Mouse (Mus musculus): Measurements from ENCODE around the gene Dcst2.
A peak's percentile ranks its signal among the peaks of the same experiment; 100 is the strongest.

Dcst2 gene

DNA sequence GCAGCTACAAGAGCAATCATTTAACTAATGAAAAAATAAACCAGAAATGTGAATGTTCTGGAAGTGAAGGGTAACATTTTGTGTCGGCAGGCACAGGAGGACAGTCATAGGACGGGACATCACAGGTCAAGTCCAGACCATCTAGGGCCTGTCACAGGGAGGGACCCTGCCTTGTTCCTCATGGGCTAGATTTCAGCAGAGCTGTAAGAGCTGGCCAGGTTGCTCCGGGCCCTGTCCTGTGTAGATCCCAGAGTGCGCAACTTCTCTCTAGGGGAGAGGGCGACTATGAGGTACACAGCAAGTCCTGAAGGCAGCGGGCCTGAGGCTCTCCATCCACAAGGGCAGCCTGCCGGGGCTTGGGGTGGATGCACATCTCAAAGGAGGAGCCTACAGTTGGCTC, at the start of gene Dcst2:
Gene Dcst2, plus strand, starts transcription at position 301 of the 400 bp plus-strand sequence.
- no peak for DNase-seq (ENCODE audit: low spot score)

- no peak for DNase-seq (ENCODE audit: low spot score)
Measured at GRCm38 (mm10) chr3:89314340-89314739, 47.4 kb upstream of the Dcst2 start.

- DNase-seq (ENCODE audit: low spot score), result no peak
Measured at GRCm38 (mm10) chr3:89314791-89315190, 47.0 kb upstream of the Dcst2 start.

DNA sequence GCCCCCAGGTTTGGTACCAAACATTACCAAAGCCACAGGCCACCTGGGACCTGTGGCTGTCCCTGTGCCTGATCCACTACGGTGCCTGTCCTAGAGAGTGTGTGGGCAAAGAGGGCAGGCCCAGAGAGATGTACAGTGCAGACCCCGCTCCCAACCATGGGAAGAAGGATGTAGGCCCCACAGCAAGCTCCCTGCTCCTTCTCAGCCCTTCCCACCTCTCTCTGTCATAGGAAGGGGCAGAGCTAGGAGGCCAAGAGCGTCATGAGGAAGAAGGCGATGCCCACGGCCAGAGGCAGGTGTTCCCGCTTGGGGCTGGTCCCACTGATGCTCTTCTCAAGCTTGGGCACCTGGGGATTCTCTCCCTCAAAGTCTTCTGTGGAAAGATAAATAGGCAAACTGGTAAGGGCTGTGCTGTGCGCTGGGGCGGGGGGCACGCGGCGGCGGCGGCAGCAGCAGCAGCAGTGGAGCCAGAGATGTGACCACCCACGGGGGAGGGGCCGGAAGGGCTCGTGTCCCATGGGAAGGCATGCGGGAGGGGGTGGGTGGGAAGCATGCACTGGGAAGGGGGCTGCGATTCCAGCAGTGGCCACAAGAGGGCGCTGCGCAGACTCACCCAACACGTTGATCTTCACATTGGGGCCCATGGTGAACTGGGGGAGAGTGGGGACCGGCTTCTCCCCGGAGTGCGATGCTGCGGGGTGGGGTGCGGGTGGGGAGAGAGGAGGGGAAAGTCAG, 46.4 kb upstream of the Dcst2 start:
- DNase-seq (ENCODE audit: low spot score), result peak; percentile 83

- no peak for DNase-seq (ENCODE audit: low spot score)
Measured at GRCm38 (mm10) chr3:89315930-89316831, 45.6 kb upstream of the Dcst2 start.

DNA sequence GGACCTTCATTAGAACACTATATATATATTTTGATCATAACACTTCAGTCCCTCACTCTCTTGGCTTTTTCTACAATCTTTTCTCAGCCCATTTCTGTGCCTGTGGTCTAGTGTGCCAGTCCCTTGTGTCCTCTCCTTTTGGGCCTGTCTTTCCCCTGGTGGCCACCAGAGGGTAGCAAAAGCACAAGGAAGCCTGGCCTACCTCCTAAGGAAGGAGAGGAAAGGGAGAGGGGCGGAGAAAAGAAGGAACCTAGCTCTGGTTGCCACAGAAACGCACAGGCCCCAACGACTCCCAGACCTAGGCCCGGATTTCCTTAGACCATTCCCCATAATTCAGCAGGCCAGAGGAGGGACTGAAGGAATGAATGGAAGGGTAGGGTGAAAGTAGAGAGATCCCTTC, 44.9 kb upstream of the Dcst2 start:
- peak; percentile 85 for DNase-seq (ENCODE audit: low spot score)

DNA sequence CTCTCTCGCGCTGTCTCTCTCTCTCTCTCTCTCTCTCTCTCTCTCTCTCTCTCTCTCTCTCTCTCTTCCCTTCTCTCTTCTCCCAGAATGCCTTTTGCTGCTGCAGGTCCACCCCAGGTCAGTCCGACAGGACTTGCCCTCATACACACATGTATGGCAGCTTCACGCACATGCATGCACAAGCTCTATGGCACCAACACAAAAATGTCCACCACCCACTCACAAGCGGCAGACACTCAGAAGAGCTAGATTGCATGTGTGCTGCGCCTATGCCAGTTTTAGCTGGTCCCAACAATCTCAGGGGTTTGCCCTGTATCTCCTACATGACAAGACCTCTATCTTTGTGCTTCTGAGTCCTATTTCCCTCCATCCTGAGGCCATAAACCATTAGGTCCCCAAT, 44.5 kb upstream of the Dcst2 start:
- DNase-seq (ENCODE audit: low spot score), result no peak

DNA sequence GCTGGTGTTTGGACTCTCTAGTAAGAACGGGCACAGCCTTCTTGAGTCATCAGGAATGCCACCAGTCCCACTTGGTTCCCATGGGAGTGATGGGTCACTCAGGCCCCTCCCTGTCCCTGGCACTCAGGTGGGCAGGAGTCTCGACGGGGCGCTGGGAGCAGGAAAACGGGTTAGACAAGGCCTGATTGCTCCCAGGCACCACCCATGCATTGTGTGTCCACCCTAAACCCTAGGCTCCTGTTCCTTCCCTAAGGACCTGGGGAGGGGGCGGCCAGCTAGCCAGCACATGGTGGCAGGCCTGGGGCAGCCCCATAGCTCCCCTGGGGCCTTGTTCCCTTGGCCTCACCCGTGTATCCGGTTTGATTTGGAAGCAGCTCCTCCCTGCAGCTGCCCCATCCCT, 43.5 kb upstream of the Dcst2 start:
- DNase-seq (ENCODE audit: low spot score), result no peak

DNA sequence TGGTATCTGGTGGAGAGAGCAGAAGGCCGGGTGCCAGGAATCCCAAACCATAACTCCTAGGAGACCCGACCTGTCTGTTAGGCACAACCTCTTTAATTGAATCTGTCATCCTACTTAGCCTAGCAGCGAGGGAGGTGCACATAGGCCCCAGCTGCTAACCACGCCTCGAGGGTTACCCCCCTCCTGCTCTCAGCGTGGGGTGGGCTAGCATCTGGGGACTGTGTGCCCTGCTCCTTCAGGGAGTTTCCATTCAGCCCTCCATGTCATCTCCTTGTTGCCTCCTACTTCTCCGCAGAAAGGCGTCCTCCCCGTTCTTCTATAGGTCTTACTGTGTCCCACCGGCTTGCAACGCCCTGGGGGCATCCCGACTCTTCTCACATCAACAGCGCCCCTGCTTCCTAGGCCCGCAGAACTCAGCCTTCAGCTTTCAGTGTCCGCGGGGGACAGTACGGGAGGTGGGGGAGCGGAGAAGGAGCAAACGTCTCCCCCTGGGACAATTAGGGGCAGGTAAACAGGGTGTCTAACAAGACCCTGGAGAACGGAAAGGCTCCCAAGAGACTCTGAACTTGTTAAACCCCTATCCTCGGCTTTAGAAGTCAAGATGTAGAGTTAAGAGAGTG, 42.7 kb upstream of the Dcst2 start:
- DNase-seq (ENCODE audit: low spot score), result no peak

GRCm38 (mm10) chr3:89319591-89320350, 42.0 kb upstream of the Dcst2 start:
- DNase-seq (ENCODE audit: low spot score), result no peak

GRCm38 (mm10) chr3:89320581-89321182, 41.1 kb upstream of the Dcst2 start:
- DNase-seq (ENCODE audit: low spot score), result no peak

- DNase-seq (ENCODE audit: low spot score), result no peak
Measured at GRCm38 (mm10) chr3:89321183-89322130, 40.3 kb upstream of the Dcst2 start.

DNA sequence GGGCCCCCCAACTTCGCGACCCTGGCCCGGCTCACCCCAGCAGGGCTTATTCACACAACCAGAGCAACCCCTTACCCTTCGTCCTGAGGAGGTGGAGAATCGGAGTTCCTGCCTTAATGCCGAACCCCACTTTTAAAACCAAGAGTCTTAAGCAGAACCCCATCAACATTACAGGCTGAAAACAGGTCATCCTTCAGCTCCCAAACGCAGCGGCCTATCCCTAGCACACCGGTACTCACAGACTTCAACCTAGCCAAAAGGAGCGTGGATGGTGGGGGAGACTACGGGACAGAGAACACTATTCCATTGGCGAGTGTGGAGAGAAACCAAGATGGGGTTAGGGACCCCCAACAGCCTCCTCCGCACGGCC, 39.7 kb upstream of the Dcst2 start:
- no peak for DNase-seq (ENCODE audit: low spot score)

DNA sequence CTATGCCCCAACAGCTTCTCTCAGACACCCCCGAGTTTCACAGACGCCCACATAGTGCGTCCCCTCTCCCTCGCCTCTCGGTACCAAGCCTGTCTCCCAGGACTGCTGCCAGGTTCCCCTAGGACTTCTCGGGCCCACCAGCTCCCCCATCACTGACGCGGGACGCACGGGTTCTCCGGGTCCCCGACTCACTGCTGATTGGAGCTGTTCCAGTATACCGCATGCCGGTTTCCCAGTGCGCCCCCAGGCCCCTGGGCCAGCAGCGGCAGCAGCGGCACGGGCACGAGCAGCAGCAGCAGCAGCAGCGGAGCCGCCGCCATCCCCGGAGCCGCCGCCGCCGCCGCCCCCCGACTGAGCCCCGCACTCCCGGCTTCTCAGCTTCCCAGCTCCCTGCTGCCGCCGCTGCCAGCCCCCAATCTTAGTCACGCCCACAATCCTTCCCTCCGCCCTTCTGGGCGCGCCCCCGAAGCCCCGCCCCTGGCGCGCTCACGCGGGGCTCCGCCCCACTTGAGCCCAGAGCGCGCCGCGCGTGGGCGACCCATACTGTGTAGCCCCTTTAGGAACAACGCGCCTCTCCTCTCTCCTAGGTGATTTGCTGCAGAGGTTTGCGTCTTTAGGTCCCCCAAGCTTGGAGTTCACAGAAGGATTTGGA, 39.1 kb upstream of the Dcst2 start, which contains the start of gene Efna3:
Gene Efna3, minus strand, starts transcription at position 452 of the 652 bp plus-strand sequence.
- DNase-seq (ENCODE audit: low spot score), result peak; percentile 59

DNA sequence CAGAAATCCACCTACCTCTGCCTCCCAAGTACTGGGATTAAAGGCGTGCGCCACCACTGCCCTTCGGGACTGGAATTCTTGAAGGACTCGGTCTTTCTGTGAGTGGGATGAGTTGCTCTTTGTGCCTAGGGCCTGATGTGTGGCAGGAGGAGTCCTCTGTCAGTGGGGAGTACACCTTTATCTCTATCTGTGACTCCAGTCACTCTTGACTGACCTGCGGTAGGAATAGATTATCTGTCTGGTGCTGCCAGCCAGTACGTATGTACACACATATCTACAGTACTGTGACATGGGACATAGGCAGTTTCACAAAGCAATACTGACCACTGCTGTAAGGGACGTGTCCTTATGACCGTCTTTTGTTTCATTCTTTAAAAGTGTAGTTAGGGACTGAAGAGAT, 35.9 kb upstream of the Dcst2 start:
- DNase-seq (ENCODE audit: low spot score), result no peak

- no peak for DNase-seq (ENCODE audit: low spot score)
Measured at GRCm38 (mm10) chr3:89327371-89327870, 34.4 kb upstream of the Dcst2 start.

DNA sequence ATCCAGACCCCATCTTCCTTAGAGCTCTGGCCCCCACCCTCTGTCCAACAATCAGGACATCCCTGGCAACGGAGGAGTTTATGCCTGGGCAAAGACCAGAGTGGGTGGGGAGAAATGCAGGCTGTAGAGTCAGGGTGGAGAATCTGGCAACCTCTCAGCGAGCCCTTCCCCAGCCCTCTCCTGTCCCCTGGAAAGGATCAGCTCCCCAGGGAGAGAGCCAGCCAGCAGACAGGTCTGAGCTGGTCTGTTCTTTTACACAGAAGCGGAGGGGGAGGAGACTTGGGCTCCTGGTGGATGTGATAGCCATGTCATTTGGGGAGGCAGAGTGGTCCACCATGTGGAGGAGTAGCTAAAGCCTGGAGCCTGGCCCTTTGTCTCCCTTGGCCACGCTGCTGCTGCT, 33.2 kb upstream of the Dcst2 start:
- DNase-seq (ENCODE audit: low spot score), result no peak

DNA sequence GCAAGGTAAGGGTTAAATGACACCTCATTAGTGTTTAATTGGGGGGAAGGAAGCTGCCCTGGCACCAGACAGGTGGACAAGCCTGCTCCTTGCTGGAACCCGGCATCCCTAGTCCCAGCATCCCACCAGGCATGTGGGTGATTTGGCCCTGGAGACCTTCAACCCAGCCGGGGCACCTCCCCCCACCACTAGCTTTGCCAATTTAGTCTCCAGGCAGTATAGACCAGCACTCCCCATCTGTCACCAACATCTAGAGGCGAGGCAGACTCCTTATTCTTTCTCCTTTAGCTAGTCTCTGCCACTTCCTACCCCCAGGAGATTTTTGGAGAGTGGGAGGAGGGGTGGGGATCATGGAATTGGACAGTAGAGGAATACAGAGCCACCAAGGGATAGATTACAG, 31.4 kb upstream of the Dcst2 start:
- DNase-seq (ENCODE audit: low spot score), result no peak

DNA sequence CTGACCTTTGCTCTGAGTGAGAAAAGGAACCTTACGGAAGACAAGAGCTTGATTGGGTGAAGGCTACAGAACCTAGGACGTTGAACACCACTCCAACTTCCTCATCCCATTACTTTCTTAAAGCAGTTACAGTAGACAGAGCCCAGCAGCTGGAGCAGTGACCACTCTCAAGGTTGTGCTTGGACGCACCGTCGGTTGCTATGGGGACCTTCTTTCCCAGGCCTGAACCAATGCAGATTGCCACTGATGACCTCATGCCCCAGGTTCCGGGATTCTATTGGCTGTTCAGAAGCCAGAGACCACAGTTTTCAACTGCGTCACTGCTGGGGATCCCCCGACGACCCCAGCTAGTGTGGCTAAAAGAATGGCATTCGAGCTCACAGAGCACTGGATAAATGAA, 30.8 kb upstream of the Dcst2 start:
- no peak for DNase-seq (ENCODE audit: low spot score)

DNA sequence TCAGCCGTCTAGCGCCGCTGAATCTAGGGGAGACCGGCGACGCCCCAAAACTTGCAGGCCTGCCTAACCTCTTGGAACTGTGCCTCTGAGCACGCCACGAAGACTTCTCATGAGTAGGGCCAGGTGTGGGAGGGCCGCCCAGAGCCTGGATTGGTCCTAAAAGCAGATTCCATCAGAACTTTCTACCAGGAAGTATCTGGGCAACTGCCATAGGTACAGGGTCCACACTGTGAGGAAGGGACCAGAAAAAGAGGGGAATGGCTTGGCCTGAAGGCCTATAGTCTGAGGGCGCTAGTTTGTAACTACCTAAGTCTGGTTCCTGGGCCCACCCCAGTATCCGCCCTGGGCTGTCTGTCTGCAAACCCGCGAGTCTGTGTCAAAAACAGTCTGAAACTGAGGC, 30.2 kb upstream of the Dcst2 start:
- DNase-seq (ENCODE audit: low spot score), result no peak
